Mouse (Mus musculus) embryonic facial prominence, embryonic 14.5 days (tissue): ENCODE measurements around the gene Uxt. TPM values are rescaled to one million over a fixed set of nuclear protein-coding genes. Genes with fewer than 3 reads are reported as not detected.

Experiments used
- ATAC-seq: fragments of 200-750 bp; cut with Nextera tagmentation; 2 replicates; pipeline ENCODE4 v1.8.0; 2017; ENCODE audit warnings: low read depth, moderate number of reproducible peaks, moderate TSS enrichment
- DNase-seq: peaks from one replicate; pipeline ENCODE4 v3.0.0-alpha.2; 2015; ENCODE audit warnings: low spot score
- H3K27ac ChIP-seq: fragments of 300-500 bp; sonication (generic); replicated peaks from 2 replicates; pipeline ENCODE4 v1.5.1; 2014; ENCODE audit warnings: low read depth, mild to moderate bottlenecking, low read length, moderate library complexity
- H3K27me3 ChIP-seq: fragments of 300-500 bp; sonication (generic); replicated peaks from 2 replicates; pipeline ENCODE4 v1.6.1; 2014; ENCODE audit warnings: low read length; ENCODE audit not compliant: control insufficient read depth, insufficient read depth
- H3K36me3 ChIP-seq: fragments of 300-500 bp; sonication (generic); 2 replicates; pipeline ENCODE4 v1.6.1; 2014; ENCODE audit warnings: low read length, mixed read lengths; ENCODE audit not compliant: control insufficient read depth, insufficient read depth
- H3K4me1 ChIP-seq: fragments of 300-500 bp; sonication (generic); 2 replicates; pipeline ENCODE4 v1.6.1; 2014; ENCODE audit warnings: antibody characterized with exemption, low read length; ENCODE audit not compliant: control insufficient read depth, insufficient read depth
- H3K4me2 ChIP-seq: fragments of 300-500 bp; sonication (generic); 2 replicates; pipeline ENCODE4 v1.6.1; 2014; ENCODE audit warnings: low read depth, mild to moderate bottlenecking, low read length, moderate library complexity, mixed read lengths
- H3K4me3 ChIP-seq: fragments of 300-500 bp; sonication (generic); 2 replicates; pipeline ENCODE4 v1.5.1; 2014; ENCODE audit warnings: low read depth, mild to moderate bottlenecking, low read length
- H3K9ac ChIP-seq: fragments of 300-500 bp; sonication (generic); 2 replicates; pipeline ENCODE4 v1.6.1; 2014; ENCODE audit warnings: low read depth, mild to moderate bottlenecking, low read length, moderate library complexity, mixed read lengths
- H3K9me3 ChIP-seq: fragments of 300-500 bp; sonication (generic); 2 replicates; pipeline ENCODE4 v1.6.1; 2016; ENCODE audit warnings: low read length; ENCODE audit not compliant: control insufficient read depth
- WGBS: fragments of 180-500 bp; shearing (Covaris S2); extraction: QIAGEN DNeasy Blood & Tissue Kit; methylation state at CpG from one replicate; pipeline ENCODE4 v1.1.7; 2014; 5-methylcytosine and 5-hydroxymethylcytosine counted together
- polyA plus RNA-seq: library from polyadenylated mRNA; unstranded; fragments of >200 nt; fragmentation: Nextera tagmentation; extraction: Ambion mirVana; gene quantifications from 2 replicates; pipeline ENCODE4 v1.2.1, GENCODE M21; 2014

Gene Uxt
- polyA plus RNA-seq, 1 experiment from 2014 or later = 47.6 TPM

DNA sequence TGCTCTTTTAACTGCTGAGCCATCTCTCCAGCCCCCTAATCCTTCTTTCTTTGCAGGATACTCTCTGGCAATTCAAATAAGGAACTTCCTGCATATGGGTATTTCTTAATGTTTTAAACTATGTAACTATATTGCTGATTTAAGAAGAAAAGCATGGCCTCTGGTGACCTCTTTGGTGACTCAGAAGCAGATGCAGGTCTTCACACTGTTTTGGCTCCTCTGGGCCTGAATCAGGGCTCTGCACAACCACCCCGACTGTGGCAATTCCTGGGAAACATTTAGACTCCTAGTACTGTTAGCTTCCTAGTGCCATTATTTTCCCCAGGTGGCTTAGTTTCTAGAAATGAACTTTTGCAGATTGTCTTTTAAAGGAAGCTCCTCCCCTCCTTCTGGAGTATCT lies 38.3 kb downstream of the Uxt start:
- 55% methylated on average over 1 of the region's 1 CpGs for WGBS
- ATAC-seq = no peak
- no peak overlapping the region for H3K27ac ChIP-seq
- H3K4me3 ChIP-seq = no peak overlapping the region
- H3K4me2 ChIP-seq = no peak overlapping the region
- H3K27me3 ChIP-seq = 0 out of 2 replicates have a peak, but pooled peaks cover 2% of the 10 kb centered on the region
- no peaks in the 10 kb centered on the region for H3K9me3 ChIP-seq
- no peak for DNase-seq
- H3K9ac ChIP-seq = no peak overlapping the region
- H3K36me3 ChIP-seq = no peaks in the 10 kb centered on the region
- H3K4me1 ChIP-seq = no peaks in the 10 kb centered on the region

DNA sequence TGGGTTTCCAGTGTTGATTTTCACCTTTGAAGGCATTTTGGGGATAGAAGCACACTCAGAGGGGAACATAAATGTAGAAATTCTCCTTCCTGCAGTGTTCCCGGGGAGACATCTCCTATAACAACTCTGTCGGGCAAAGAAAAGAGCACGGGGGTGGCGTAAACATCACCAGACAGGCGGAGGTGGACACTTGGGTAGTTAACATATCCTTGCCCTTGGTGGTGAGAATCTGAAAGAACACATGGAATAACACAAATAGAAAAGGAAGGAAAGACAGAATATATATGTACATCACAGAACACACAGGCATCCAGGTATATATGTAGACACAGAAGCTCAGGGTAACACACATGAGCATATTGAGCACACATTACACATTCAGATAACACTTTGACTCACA lies 40.5 kb downstream of the Uxt start:
- Histone ChIP-seq H3K9me3 (no peaks in the 10 kb centered on the region), H3K4me1 (no peaks in the 10 kb centered on the region), H3K4me2 (peak overlapping the region; percentile 76; the same call in 1 of the 2 replicates), H3K9ac (no peak overlapping the region), H3K4me3 (peak overlapping the region; percentile 40; the same call in 1 of the 2 replicates), H3K27me3 (0 out of 2 replicates have a peak, but pooled peaks cover 2% of the 10 kb centered on the region), H3K36me3 (no peaks in the 10 kb centered on the region), H3K27ac (no peak overlapping the region)
- 43% methylated on average over 5 of the region's 5 CpGs for WGBS
- DNase-seq (no peak), ATAC-seq (no peak)

DNA sequence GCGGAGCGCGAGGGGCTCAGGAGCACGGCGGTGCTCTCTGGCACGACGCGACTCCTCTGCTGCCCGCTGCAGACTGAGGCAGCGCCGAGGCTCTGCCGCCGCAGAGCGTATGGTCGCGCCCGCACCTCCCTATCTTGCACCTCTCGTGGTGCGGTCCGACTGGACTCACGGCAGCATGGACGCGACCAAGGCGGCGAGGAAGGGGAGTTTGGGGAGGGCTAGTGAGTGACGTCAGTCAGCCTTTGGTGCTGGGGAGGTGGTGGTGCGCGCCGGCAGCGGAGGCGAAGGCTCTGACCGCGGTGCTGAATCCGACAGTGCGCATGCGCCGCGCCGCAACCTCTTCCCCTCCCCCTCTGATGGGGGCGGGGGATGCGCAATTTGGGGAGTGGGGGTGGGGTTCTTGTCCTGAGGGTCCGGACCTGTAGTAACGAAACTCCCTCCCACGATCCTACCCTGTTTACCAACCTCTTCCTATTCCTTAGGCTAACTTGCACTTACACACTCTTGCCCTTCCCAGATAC lies 40.9 kb downstream of the Uxt start, which contains the start of gene Syn1:
Gene Syn1, minus strand, starts transcription at position 161 of the 521 bp plus-strand sequence.
- no peaks in the 10 kb centered on the region for H3K36me3 ChIP-seq
- peak; percentile 94 for DNase-seq
- ATAC-seq = peak; percentile 97
- WGBS = 11% methylated on average over 4 of the region's 44 CpGs
- peak within 1 kb of the TSS; percentile 40 for H3K4me3 ChIP-seq
- H3K9me3 ChIP-seq = no peaks in the 10 kb centered on the region
- H3K27ac ChIP-seq = no peak within 1 kb of the TSS
- peak within 1 kb of the TSS; percentile 76 for H3K4me2 ChIP-seq
- 0 out of 2 replicates have a peak, but pooled peaks cover 2% of the 10 kb centered on the region for H3K27me3 ChIP-seq
- H3K4me1 ChIP-seq = no peaks in the 10 kb centered on the region
- H3K9ac ChIP-seq = peak within 1 kb of the TSS; percentile 52

DNA sequence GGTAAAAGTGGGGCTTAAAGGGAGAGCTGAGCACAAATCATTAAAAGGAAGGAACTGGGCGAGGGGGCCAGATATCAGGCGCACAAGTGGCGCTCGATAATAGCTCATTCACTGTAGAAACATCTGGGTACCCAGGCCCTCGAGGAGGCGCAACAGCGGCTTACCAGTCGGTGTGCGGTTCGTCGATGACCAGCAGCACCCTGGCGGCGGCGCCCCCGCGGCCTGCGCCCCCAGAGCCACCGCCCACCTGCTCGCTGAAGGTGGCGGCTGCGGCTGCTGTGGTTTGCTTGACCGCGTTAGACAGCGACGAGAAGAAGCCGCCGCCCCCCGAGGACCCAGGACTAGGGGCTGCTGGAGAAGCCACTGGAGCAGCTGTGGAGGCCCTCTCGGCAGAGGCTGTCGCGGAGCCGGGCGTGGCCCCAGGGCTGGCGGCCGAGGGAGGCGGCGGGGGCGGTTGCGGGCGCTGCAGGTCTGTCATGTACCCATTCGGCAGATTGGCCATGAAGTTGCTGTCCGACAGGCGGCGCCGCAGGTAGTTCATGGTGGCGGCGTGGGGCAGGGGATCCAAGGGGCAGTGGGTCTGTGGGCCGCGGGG lies 41.5 kb downstream of the Uxt start:
- DNase-seq = no peak
- Histone ChIP-seq H3K27ac (no peak overlapping the region), H3K27me3 (0 out of 2 replicates have a peak, but pooled peaks cover 2% of the 10 kb centered on the region), H3K4me2 (peak overlapping the region; percentile 76), H3K9ac (peak overlapping the region; percentile 52), H3K36me3 (no peaks in the 10 kb centered on the region), H3K9me3 (no peaks in the 10 kb centered on the region), H3K4me3 (peak overlapping the region; percentile 40), H3K4me1 (no peaks in the 10 kb centered on the region)
- 19% methylated on average over 17 of the region's 49 CpGs for WGBS
- peak; percentile 70 for ATAC-seq

DNA sequence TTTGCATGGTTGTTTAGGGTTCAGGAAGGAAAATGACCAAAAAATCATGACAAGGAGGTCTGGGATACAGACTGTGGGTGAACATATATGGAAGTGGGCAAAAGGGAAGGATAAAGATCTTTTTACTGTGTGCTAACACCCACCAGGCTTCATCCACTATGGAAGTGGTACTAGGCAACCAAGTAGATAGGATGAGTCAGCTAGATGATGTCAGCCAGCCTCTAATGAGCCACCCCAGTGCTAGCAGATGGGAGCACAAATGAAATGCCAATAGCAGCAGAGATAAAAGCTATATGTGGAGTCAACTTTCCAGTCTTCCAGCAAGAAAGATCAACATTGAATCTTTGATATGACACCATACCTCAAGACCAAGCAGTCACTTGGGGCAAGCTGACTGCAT lies 46.7 kb downstream of the Uxt start:
- Histone ChIP-seq H3K9me3 (no peaks in the 10 kb centered on the region), H3K27me3 (0 out of 2 replicates have a peak, but pooled peaks cover 2% of the 10 kb centered on the region), H3K4me1 (no peaks in the 10 kb centered on the region), H3K27ac (no peak overlapping the region), H3K4me2 (no peak overlapping the region), H3K9ac (no peak overlapping the region), H3K4me3 (no peak overlapping the region), H3K36me3 (no peaks in the 10 kb centered on the region)
- DNase-seq = no peak
- ATAC-seq = no peak

DNA sequence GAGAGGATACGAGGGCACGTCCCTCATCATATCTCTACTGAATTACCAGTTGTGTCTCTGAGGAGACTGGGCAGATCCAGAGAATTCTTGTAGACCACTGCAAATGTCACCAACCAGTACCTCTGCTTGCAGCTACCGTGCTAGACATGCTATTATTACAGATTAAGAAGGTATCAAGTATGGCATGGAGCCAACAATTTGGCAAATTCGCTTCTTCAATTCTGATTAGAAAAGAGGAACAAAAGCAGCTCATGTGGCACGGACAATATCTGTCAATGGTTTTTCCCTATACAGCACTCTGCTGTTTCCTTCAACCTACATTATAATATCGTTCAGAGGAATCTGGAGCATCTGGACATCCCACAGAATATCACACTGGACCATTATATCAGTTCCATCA lies 48.1 kb downstream of the Uxt start:
- DNase-seq (no peak), ATAC-seq (no peak)
- Histone ChIP-seq H3K9ac (no peak overlapping the region), H3K4me2 (no peak overlapping the region), H3K27ac (no peak overlapping the region), H3K36me3 (no peaks in the 10 kb centered on the region), H3K4me3 (no peak overlapping the region), H3K27me3 (no peaks in the 10 kb centered on the region), H3K9me3 (no peaks in the 10 kb centered on the region), H3K4me1 (no peaks in the 10 kb centered on the region)
- WGBS = 81% methylated on average over 6 of the region's 6 CpGs

DNA sequence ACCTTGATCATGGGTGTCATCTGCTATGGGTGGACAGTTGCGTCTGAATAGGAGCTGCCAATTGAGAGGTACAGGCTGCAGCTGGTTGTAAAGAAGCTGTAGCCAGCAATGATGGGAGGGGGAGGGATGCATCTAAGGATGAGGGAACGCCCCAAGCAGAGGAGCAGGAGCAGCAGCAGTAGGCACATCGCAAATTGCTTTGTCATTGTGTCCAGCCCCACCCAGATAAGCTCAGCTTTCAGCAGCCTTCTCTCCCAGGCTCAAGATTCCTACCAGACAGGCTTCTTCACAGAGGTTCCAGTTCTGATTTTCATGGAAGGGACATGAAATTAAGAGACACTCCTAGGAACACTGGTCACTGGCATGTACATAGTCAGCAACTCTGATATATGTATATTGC lies 51.7 kb downstream of the Uxt start:
- Histone ChIP-seq H3K27ac (no peak overlapping the region), H3K9ac (no peak overlapping the region), H3K4me1 (no peaks in the 10 kb centered on the region), H3K36me3 (no peaks in the 10 kb centered on the region), H3K4me2 (no peak overlapping the region), H3K9me3 (no peaks in the 10 kb centered on the region), H3K4me3 (no peak overlapping the region), H3K27me3 (no peaks in the 10 kb centered on the region)
- ATAC-seq (no peak), DNase-seq (no peak)
- 51% methylated on average over 3 of the region's 3 CpGs for WGBS
